Mouse (Mus musculus): ENCODE data around the gene Cenpx.

DNA sequence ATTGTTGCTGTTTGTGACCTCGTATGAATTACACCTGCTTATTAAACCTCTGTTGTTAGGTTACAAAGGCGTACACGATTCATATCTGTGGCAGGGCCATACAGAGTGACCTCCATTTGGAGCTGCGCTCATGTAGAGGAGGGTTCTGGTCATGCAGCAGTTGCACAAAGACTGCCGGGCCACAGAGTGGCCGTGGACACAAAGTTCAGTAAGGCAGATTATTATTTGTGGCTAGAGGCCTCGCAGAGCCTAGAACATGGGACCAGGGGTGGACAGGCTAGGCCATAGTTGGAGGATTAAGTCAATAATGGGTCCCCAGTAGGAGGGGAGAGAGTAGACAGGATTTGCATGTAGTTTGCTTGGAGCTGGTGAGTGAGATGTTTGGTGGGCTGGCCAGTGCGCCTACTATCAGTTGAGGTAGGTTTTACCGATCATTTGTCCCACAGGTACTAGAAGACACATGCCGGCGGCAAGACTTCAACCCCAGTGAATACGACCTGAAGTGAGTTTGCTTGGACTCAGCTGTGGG is 39.9 kb downstream of the Cenpx start:
- TF ChIP-seq POLR2A (IDR thresholded peaks at IDR 0.05; ENCODE audit: extremely low read depth, insufficient read depth, low read length) (no peak), CTCF (IDR thresholded peaks at IDR 0.05; ENCODE audit: low read depth, low read length) (no peak)

Data from liver, adult 2 months (tissue).